Mouse (Mus musculus) midbrain, embryonic 14.5 days (tissue): ENCODE measurements around the gene Psma5. TPM values are rescaled to one million over a fixed set of nuclear protein-coding genes. Genes with fewer than 3 reads are reported as not detected.
"Not testable (repeated sequence)": the region's sequence is repeated elsewhere in the genome, so short reads cannot be mapped to it uniquely, and the experiment has no call there.

ENCODE experiments used
- ATAC-seq: fragments of 200-750 bp; cut with Nextera tagmentation; 2 replicates; pipeline ENCODE4 v1.8.0; 2017; ENCODE audit warnings: moderate number of reproducible peaks, moderate library complexity; ENCODE audit not compliant: low FRiP score, low TSS enrichment
- DNase-seq: peaks from one replicate; pipeline ENCODE4 v3.0.0-alpha.2; 2015
- H3K27ac ChIP-seq: fragments of 300-500 bp; sonication (generic); replicated peaks from 2 replicates; pipeline ENCODE4 v1.5.1; 2014; ENCODE audit warnings: mild to moderate bottlenecking, low read depth, low read length, moderate library complexity
- H3K27me3 ChIP-seq: fragments of 300-500 bp; sonication (generic); 2 replicates; pipeline ENCODE4 v1.6.1; 2014; ENCODE audit warnings: low read length, control low read depth, mixed read lengths; ENCODE audit not compliant: control insufficient read depth, insufficient read depth
- H3K36me3 ChIP-seq: fragments of 300-500 bp; sonication (generic); 2 replicates; pipeline ENCODE4 v1.6.1; 2014; ENCODE audit warnings: low read length, control low read depth; ENCODE audit not compliant: control insufficient read depth, insufficient read depth
- H3K4me1 ChIP-seq: fragments of 300-500 bp; sonication (generic); 2 replicates; pipeline ENCODE4 v1.6.1; 2014; ENCODE audit warnings: mild to moderate bottlenecking, antibody characterized with exemption, low read length, control low read depth; ENCODE audit not compliant: control insufficient read depth, insufficient read depth
- H3K4me2 ChIP-seq: fragments of 300-500 bp; sonication (generic); 2 replicates; pipeline ENCODE4 v1.6.1; 2014; ENCODE audit warnings: mild to moderate bottlenecking, low read length, moderate library complexity
- H3K4me3 ChIP-seq: fragments of 300-500 bp; sonication (generic); replicated peaks from 2 replicates; pipeline ENCODE4 v1.5.1; 2014; ENCODE audit warnings: low read depth, low read length
- H3K9ac ChIP-seq: fragments of 300-500 bp; sonication (generic); replicated peaks from 2 replicates; pipeline ENCODE4 v1.6.1; 2014; ENCODE audit warnings: mild to moderate bottlenecking, low read length, moderate library complexity
- H3K9me3 ChIP-seq: fragments of 300-500 bp; sonication (generic); 2 replicates; pipeline ENCODE4 v1.6.1; 2016; ENCODE audit warnings: low read length, control low read depth, mixed read lengths; ENCODE audit not compliant: control insufficient read depth
- WGBS: fragments of 180-500 bp; shearing (Covaris S2); extraction: QIAGEN DNeasy Blood & Tissue Kit; methylation state at CpG from one replicate; pipeline ENCODE4 v1.1.7; 2014; 5-methylcytosine and 5-hydroxymethylcytosine counted together
- polyA plus RNA-seq: library from polyadenylated mRNA; unstranded; fragments of >200 nt; fragmentation: Nextera tagmentation; extraction: Ambion mirVana; gene quantifications from 2 replicates; pipeline ENCODE4 v1.2.1, GENCODE M21; 2014

Gene Psma5
- polyA plus RNA-seq, 1 experiment from 2014 or later, result 249 TPM

DNA sequence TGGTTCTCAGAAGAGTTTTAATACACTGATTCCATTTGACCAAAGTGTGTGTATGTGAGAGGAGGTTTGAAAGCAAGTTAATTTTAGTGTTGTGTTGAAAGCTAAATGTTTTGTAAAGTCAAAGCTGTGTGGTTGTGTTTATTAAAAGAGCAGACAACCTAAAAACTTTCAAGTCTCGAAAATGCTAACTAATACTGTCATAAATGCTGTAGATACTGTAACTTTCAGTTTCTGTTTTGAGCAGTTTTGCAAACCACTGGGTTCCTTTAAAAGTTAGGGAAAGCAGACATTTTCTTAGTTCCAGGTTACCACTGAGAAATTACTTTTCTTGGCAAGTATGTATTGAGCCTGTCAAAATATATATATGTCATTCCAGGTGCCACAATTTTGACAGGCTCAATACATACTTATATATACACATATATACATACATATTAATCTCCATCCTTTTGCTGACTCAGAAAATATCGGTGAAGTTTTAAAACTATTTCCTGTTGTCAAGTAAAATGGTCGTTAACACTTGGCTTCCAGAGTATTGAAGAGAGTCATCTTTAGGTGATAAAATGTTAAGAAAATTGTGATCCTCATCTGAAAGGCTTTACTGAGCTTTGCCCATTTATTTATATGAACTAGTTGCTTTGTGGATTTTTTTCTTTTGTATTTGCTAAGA, 1.2 kb downstream of the Psma5 start:
- Histone ChIP-seq H3K4me3 (peak overlapping the region; percentile 98), H3K27me3 (no peaks in the 10 kb centered on the region), H3K36me3 (peaks cover 8% of the 10 kb centered on the region), H3K27ac (no peak overlapping the region), H3K4me1 (peaks cover 11% of the 10 kb centered on the region; the same call in 1 of the 2 replicates), H3K9ac (peak overlapping the region; percentile 80), H3K4me2 (peak overlapping the region; percentile 87), H3K9me3 (no peaks in the 10 kb centered on the region)
- 87% methylated on average over 3 of the region's 3 CpGs for WGBS
- DNase-seq (no peak), ATAC-seq (no peak)

DNA sequence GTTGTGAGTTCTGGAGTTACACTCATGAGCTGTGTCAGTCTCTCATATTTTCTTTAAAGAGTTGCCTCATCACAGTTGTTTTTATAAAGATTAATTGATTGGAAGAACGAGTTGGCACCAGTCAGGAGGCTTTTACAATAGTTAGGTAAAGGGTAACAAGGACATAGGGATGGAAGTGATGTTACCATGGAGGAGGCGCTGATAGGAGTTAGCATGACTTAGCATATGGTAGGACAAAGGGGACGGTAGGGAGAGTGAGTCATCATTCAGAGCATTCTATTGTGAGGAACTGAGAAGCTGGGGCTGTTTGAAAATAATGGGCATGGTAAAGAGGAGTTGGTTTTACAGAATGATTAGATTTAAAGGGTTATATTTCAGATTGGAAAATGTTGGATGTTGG, 2.6 kb downstream of the Psma5 start:
- H3K27me3 ChIP-seq, result no peaks in the 10 kb centered on the region
- no peak overlapping the region for H3K4me3 ChIP-seq
- WGBS, result 72% methylated on average over 3 of the region's 3 CpGs
- no peak overlapping the region for H3K27ac ChIP-seq
- H3K36me3 ChIP-seq, result peaks cover 17% of the 10 kb centered on the region
- no peak overlapping the region for H3K9ac ChIP-seq
- no peak overlapping the region for H3K4me2 ChIP-seq
- DNase-seq, result no peak
- no peak for ATAC-seq
- peaks cover 11% of the 10 kb centered on the region; the same call in 1 of the 2 replicates for H3K4me1 ChIP-seq
- H3K9me3 ChIP-seq, result no peaks in the 10 kb centered on the region

DNA sequence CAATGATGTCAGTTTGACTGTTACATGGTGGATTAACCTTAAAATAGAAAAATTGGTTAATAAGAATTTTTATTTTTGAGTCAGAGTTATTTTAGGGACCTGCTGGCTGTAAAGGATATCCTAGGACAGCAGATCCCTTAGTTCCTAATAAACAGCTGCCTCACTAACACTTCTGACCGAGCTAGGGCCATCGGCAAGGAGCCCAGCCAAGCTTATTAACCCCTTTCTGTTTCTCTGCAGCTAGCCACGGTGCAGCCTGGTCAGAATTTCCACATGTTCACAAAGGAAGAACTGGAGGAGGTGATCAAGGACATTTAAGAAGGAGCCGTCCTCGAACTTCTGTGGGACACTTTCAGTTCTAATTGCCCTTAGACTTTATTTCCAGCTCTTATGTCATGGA, 22.8 kb downstream of the Psma5 start:
- not testable (repeated sequence) for H3K9ac ChIP-seq, ATAC-seq, H3K4me3 ChIP-seq, DNase-seq, H3K27me3 ChIP-seq, H3K27ac ChIP-seq, H3K4me2 ChIP-seq, H3K9me3 ChIP-seq, H3K4me1 ChIP-seq
- WGBS, result 87% methylated on average over 5 of the region's 5 CpGs
- peaks cover 50% of the 10 kb centered on the region for H3K36me3 ChIP-seq

DNA sequence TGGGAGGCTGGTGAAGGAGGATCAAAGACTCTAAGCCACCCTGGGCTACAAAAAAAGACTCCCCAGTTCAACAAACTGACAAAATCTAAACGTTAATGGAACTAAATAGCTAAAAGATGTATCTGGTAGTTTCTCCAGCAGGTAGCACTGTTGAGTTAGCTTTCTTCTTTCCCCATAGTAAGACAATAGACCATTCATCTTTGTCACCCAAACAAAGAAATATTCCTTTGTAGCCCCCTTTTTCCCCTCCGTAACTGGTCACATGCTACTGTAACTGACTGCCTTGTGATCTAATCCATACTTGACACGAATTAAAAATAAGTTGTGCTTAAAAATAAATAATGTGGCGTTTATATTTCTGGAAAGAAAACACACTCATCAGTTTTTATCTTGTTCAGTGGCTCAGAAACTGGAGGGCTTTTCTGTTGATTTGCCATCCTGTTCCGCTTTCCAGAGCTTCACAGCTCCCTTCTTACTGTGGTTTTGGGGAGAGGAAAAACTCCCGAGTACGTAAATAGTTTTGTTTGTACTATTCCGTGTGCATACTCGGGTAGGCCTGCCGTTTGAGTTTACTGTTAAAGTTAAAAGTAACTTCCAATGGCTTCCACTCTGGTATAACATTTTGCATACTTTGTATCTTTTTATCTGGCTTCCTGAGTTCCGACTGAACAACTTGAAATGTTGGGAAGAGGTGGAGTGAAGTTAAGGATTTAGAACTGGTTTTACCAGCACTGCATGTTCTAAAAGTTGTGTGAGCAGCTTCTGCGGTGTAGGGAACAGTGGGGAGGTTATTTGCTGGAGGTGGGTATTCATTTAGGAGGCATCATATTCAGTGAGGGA, 25.9 kb downstream of the Psma5 start:
- H3K9me3 ChIP-seq, result no peaks in the 10 kb centered on the region
- H3K4me2 ChIP-seq, result peak overlapping the region; percentile 78
- H3K27me3 ChIP-seq, result no peaks in the 10 kb centered on the region
- DNase-seq, result peak; percentile 88
- peaks cover 36% of the 10 kb centered on the region for H3K4me1 ChIP-seq
- H3K36me3 ChIP-seq, result peaks cover 19% of the 10 kb centered on the region
- H3K4me3 ChIP-seq, result peak overlapping the region; percentile 95
- ATAC-seq, result no peak
- H3K27ac ChIP-seq, result peak overlapping the region; percentile 90
- WGBS, result 30% methylated on average over 12 of the region's 12 CpGs
- peak overlapping the region; percentile 97; the same call in 1 of the 2 replicates for H3K9ac ChIP-seq

DNA sequence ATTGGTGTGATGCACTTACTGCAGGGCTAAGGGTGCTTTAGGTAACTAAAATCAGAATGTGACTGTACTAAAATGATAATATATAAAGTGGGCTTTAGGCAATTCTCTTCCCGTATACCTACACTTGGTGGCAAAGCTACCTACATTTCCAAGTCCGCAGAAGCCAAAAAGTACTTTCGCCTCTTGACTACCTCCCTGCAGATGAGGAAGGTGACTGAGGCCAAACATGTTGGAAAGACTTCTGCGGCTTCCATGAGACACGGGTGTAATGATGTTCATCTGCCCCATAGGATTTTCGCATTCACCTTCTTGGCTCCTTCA, 26.5 kb downstream of the Psma5 start:
- Histone ChIP-seq H3K4me3 (peak overlapping the region; percentile 95), H3K9me3 (no peaks in the 10 kb centered on the region), H3K9ac (peak overlapping the region; percentile 97), H3K36me3 (peaks cover 14% of the 10 kb centered on the region), H3K4me1 (peaks cover 42% of the 10 kb centered on the region), H3K27me3 (no peaks in the 10 kb centered on the region), H3K27ac (peak overlapping the region; percentile 90), H3K4me2 (peak overlapping the region; percentile 78)
- ATAC-seq, result no peak
- DNase-seq, result no peak
- 8% methylated on average over 6 of the region's 6 CpGs for WGBS

DNA sequence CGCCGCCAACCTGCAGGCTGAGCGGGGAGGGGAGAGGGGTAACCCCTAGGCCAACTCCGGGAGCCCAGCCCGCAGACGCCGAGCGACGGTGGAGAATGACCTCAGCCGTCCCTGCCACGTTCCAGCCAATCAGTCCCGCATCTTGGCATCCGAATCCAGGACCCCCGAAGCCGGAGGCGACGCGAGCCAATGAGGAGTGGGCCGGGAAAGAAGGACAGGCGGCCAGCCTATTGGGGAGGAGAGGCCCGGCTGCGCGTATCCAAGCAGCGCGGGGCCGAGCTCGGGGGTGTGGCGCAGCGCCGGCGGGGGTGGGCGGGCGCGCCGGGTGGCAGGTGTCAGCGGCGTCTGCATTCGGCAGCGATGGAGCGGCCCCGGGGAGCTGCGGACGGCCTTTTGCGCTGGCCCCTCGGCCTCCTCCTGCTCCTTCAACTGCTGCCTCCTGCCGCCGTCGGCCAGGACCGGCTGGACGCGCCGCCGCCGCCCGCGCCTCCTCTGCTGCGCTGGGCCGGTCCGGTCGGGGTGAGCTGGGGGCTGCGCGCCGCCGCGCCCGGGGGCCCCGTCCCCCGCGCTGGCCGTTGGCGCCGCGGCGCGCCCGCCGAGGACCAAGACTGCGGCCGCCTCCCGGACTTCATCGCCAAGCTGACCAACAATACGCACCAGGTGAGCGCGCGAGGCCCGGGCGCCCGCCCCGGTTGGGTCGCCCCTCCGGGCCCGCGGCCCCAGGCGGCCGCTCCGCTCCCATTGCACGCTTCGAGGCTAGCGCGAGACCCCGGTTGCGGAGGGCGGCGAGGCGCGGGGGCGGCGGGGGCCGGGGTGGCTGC, 27.3 kb downstream of the Psma5 start, which contains the start of gene Sort1:
Sort1 (plus strand) TSS at position 302 of the 821 bp plus-strand sequence.
- peak within 1 kb of the TSS; percentile 78 for H3K4me2 ChIP-seq
- peak within 1 kb of the TSS; percentile 95 for H3K4me3 ChIP-seq
- WGBS, result under 1% methylated on average over 105 of the region's 109 CpGs
- H3K9me3 ChIP-seq, result no peaks in the 10 kb centered on the region
- H3K4me1 ChIP-seq, result peaks cover 50% of the 10 kb centered on the region
- peak within 1 kb of the TSS; percentile 97 for H3K9ac ChIP-seq
- peak within 1 kb of the TSS; percentile 90 for H3K27ac ChIP-seq
- H3K36me3 ChIP-seq, result peaks cover 6% of the 10 kb centered on the region
- no peaks in the 10 kb centered on the region for H3K27me3 ChIP-seq
- ATAC-seq (peak; percentile 98), DNase-seq (peak; percentile 98)

DNA sequence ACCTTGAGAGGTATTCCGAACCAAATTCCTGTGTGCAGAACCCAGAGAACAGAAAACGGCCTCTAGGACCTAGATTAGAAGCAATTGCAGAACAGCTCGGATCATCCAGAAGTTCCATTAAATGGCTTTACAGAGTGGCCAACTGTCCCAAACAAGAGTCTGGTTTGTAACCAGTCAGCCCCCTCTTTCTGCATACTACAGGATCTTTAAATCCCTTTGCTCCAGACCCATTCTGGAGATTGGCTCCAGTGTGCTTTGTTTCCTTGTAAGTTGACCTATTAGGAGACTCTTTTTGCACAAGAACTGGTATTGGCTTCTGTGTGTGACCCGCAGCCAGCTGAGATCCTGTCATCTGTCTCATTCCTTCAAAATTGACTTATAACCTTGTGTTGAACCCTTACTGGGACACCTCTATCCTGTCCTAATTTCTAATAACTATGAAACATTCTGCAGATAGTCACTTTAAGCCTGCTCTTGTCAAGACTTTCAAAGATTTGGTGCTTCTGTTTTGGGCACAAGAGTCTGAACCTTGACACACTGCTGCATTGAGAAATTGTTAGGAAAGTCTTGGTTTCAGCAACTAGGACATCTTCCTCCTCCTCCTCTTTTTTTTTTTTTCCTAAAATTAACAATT, 28.5 kb downstream of the Psma5 start:
- 0 out of 2 replicates have a peak, but pooled peaks cover 1% of the 10 kb centered on the region for H3K36me3 ChIP-seq
- peak overlapping the region; percentile 97 for H3K9ac ChIP-seq
- peaks cover 53% of the 10 kb centered on the region for H3K4me1 ChIP-seq
- no peaks in the 10 kb centered on the region for H3K27me3 ChIP-seq
- no peak for DNase-seq
- no peak for ATAC-seq
- peak overlapping the region; percentile 78 for H3K4me2 ChIP-seq
- no peaks in the 10 kb centered on the region for H3K9me3 ChIP-seq
- H3K27ac ChIP-seq, result no peak overlapping the region
- 42% methylated on average over 4 of the region's 4 CpGs for WGBS
- H3K4me3 ChIP-seq, result peak overlapping the region; percentile 95
